ENCODE assay signal across 8 mouse cellular contexts in genomic region chr5:125056696-125057554, GRCm38 (mm10). TPM values are rescaled to one million over a fixed set of nuclear protein-coding genes. Genes with fewer than 3 reads are reported as not detected.
DNase-seq lines count a peak whose midpoint lies in the region; ATAC-seq and TF ChIP-seq lines count a peak whose summit lies in the region.

No protein-coding gene starts in this region.

- ATAC-seq in hindbrain, postnatal 0 days, result no peak
- ATAC-seq in liver, embryonic 13.5 days (ENCODE audit: low read depth), result no peak
- ATAC-seq in neural tube, embryonic 12.5 days (ENCODE audit: low FRiP score, low read depth), result 0 out of 2 replicates have a peak, but pooled peaks have one; percentile 19

- H3K4me2 ChIP-seq in hindbrain, postnatal 0 days (ENCODE audit: low read depth, low read length), result peak overlapping the region; percentile 55
- H3K4me2 ChIP-seq in liver, embryonic 13.5 days, result peak overlapping the region; percentile 57
- peak overlapping the region; percentile 61 for H3K4me2 ChIP-seq in neural tube, embryonic 12.5 days (replicated peaks)

- H3K4me1 ChIP-seq in E14TG2a.4 (replicated peaks; ENCODE audit: low read depth, low read length), result peaks cover 85% of the 10 kb centered on the region
- H3K4me1 ChIP-seq in bone marrow, adult 2 months (ENCODE audit: control insufficient read depth, insufficient read depth, low read length), result peaks cover 27% of the 10 kb centered on the region
- H3K4me1 ChIP-seq in hindbrain, postnatal 0 days (ENCODE audit: insufficient read depth, low read length), result peaks cover 43% of the 10 kb centered on the region
- peaks cover 86% of the 10 kb centered on the region for H3K4me1 ChIP-seq in liver, embryonic 13.5 days (replicated peaks)
- H3K4me1 ChIP-seq in neural tube, embryonic 12.5 days, result peaks cover 66% of the 10 kb centered on the region

- H3K36me3 ChIP-seq in E14TG2a.4 (ENCODE audit: insufficient read depth, low read length), result peaks cover 59% of the 10 kb centered on the region
- no peaks in the 10 kb centered on the region; the same call in 1 of the 2 replicates for H3K36me3 ChIP-seq in hindbrain, postnatal 0 days (ENCODE audit: insufficient read depth, low read length)
- H3K36me3 ChIP-seq in liver, embryonic 13.5 days, result peaks cover 4% of the 10 kb centered on the region; the same call in 1 of the 2 replicates
- H3K36me3 ChIP-seq in neural tube, embryonic 12.5 days, result peaks cover 35% of the 10 kb centered on the region

- 0 out of 2 replicates have a peak overlapping the region, but pooled peaks have one; percentile 46 for H3K9ac ChIP-seq in hindbrain, postnatal 0 days (replicated peaks; ENCODE audit: low read length)
- H3K9ac ChIP-seq in liver, embryonic 13.5 days, result no peak overlapping the region; the same call in 1 of the 2 replicates
- no peak overlapping the region; the same call in 1 of the 2 replicates for H3K9ac ChIP-seq in neural tube, embryonic 12.5 days

- DNase-seq in gastrocnemius, postnatal 14 days, result peak; percentile 85
- DNase-seq in hindbrain, postnatal 0 days (ENCODE audit: low spot score), result no peak
- DNase-seq in liver, embryonic 13.5 days, result no peak
- DNase-seq in adipocyte (ENCODE audit: low spot score), result no peak
- DNase-seq in right cerebral cortex, adult 2 months (ENCODE audit: low spot score in 2 of 2), result no peak

- H3K27ac ChIP-seq in bone marrow, adult 2 months (ENCODE audit: control insufficient read depth, insufficient read depth, low read depth, low read length, poor library complexity), result no peak overlapping the region
- H3K27ac ChIP-seq in hindbrain, postnatal 0 days, result peak overlapping the region; percentile 83; the same call in 1 of the 2 replicates
- peak overlapping the region; percentile 13; the same call in 1 of the 2 replicates for H3K27ac ChIP-seq in liver, embryonic 13.5 days
- 0 out of 2 replicates have a peak overlapping the region, but pooled peaks have one; percentile 50 for H3K27ac ChIP-seq in neural tube, embryonic 12.5 days

- intact Hi-C loops in gastrocnemius, postnatal 14 days (cut with DNase I; ENCODE audit: low total_unique reads), result no loop called here

- peak overlapping the region; percentile 66 for H3K4me3 ChIP-seq in E14TG2a.4 (replicated peaks; ENCODE audit: low read length)
- peak overlapping the region; percentile 17 for H3K4me3 ChIP-seq in bone marrow, adult 2 months (replicated peaks; ENCODE audit: control insufficient read depth, low read depth, low read length)
- peak overlapping the region; percentile 31; the same call in 1 of the 2 replicates for H3K4me3 ChIP-seq in hindbrain, postnatal 0 days (ENCODE audit: low read length)
- H3K4me3 ChIP-seq in liver, embryonic 13.5 days (replicated peaks), result peak overlapping the region; percentile 38
- H3K4me3 ChIP-seq in neural tube, embryonic 12.5 days, result no peak overlapping the region

- H3K27me3 ChIP-seq in E14TG2a.4 (ENCODE audit: insufficient read depth, low read length), result peaks cover 14% of the 10 kb centered on the region
- no peaks in the 10 kb centered on the region for H3K27me3 ChIP-seq in hindbrain, postnatal 0 days (ENCODE audit: insufficient read depth, low read length)
- H3K27me3 ChIP-seq in liver, embryonic 13.5 days, result peaks cover 30% of the 10 kb centered on the region
- no peaks in the 10 kb centered on the region; the same call in 1 of the 2 replicates for H3K27me3 ChIP-seq in neural tube, embryonic 12.5 days (replicated peaks)

- no peak for TF ChIP-seq POLR2A in bone marrow, adult 2 months (IDR thresholded peaks at IDR 0.05; ENCODE audit: borderline replicate concordance, control insufficient read depth, low read depth, low read length)

- H3K9me3 ChIP-seq in E14TG2a.4 (ENCODE audit: low read length), result no peaks in the 10 kb centered on the region
- no peaks in the 10 kb centered on the region for H3K9me3 ChIP-seq in hindbrain, postnatal 0 days (ENCODE audit: low read length)
- H3K9me3 ChIP-seq in liver, embryonic 13.5 days (replicated peaks), result no peaks in the 10 kb centered on the region
- no peaks in the 10 kb centered on the region for H3K9me3 ChIP-seq in neural tube, embryonic 12.5 days

- WGBS in bone marrow, adult 2 months, result 12% methylated on average over 19 of the region's 19 CpGs
- WGBS in hindbrain, postnatal 0 days, result 18% methylated on average over 19 of the region's 19 CpGs
- 30% methylated on average over 19 of the region's 19 CpGs for WGBS in liver, embryonic 13.5 days (ENCODE audit: insufficient replicate concordance)
- 3% methylated on average over 19 of the region's 19 CpGs for WGBS in neural tube, embryonic 12.5 days

- TF ChIP-seq CTCF in E14TG2a.4 (conservative IDR thresholded peaks at IDR 0.05; ENCODE audit: low read length), result no peak
- TF ChIP-seq CTCF in bone marrow, adult 2 months (IDR thresholded peaks at IDR 0.05; ENCODE audit: control insufficient read depth, insufficient read depth, low read length), result no peak
- TF ChIP-seq CTCF in hindbrain, postnatal 0 days (IDR thresholded peaks at IDR 0.05; ENCODE audit: low read depth), result no peak

RNA-seq across cellular contexts. Expression of gene Rflna, which starts 53.9 kb away (rescaled TPM):
- polyA plus RNA-seq in bone marrow, adult 2 months (2011; ENCODE audit: insufficient read depth, insufficient read length, low replicate concordance, missing spikeins), result not detected in 2 replicates
- under 1 TPM; 0.84 to 0.98 TPM for total RNA-seq in gastrocnemius, postnatal 14 days (2021)
- total RNA-seq in hindbrain, postnatal 0 days (2014; rRNA removed), result 9.8 and 14.2 TPM in 2 replicates
- polyA plus RNA-seq in hindbrain, postnatal 0 days (2015; fragmentation: Nextera tagmentation; extraction: Ambion mirVana), result 7.4 and 7.5 TPM in 2 replicates
- polyA plus RNA-seq in liver, embryonic 13.5 days (2015; fragmentation: Nextera tagmentation; extraction: Ambion mirVana), result 0.27 and 0.32 TPM in 2 replicates
- polyA plus RNA-seq in neural tube, embryonic 12.5 days (2016; fragmentation: Nextera tagmentation; extraction: Ambion mirVana), result 6.3 and 9.1 TPM in 2 replicates
